Mouse (Mus musculus): ENCODE results near the gene Gpr18. TPM values are rescaled to one million over a fixed set of nuclear protein-coding genes. Genes with fewer than 3 reads are reported as not detected.

Gene Gpr18
- polyA plus RNA-seq, 1 experiment from 2014 or later, result 0.11 TPM

GRCm38 (mm10) chr14:121906992-121907681 lies 8.4 kb downstream of the Gpr18 start:
- Histone ChIP-seq H3K9ac (ENCODE audit: low read depth, low read length) (no peak overlapping the region), H3K27ac (replicated peaks; ENCODE audit: low read depth, low read length) (no peak overlapping the region), H3K4me3 (ENCODE audit: low read depth, low read length) (no peak overlapping the region), H3K36me3 (ENCODE audit: control insufficient read depth, insufficient read depth, low read length) (peaks cover 47% of the 10 kb centered on the region), H3K4me1 (ENCODE audit: control insufficient read depth, insufficient read depth, low read length) (no peaks in the 10 kb centered on the region), H3K27me3 (replicated peaks; ENCODE audit: control insufficient read depth, insufficient read depth, low read length) (no peaks in the 10 kb centered on the region), H3K4me2 (ENCODE audit: low read depth, low read length) (no peak overlapping the region), H3K9me3 (ENCODE audit: control insufficient read depth, low read length) (no peaks in the 10 kb centered on the region)
- ATAC-seq (ENCODE audit: low read depth) (no peak), DNase-seq (ENCODE audit: low spot score) (no peak)
- 83% methylated on average over 11 of the region's 11 CpGs for WGBS

- Histone ChIP-seq H3K4me2 (ENCODE audit: low read depth, low read length) (no peak overlapping the region), H3K4me3 (ENCODE audit: low read depth, low read length) (no peak overlapping the region), H3K36me3 (ENCODE audit: control insufficient read depth, insufficient read depth, low read length) (peaks cover 41% of the 10 kb centered on the region), H3K9me3 (ENCODE audit: control insufficient read depth, low read length) (no peaks in the 10 kb centered on the region), H3K27ac (replicated peaks; ENCODE audit: low read depth, low read length) (no peak overlapping the region), H3K4me1 (ENCODE audit: control insufficient read depth, insufficient read depth, low read length) (no peaks in the 10 kb centered on the region), H3K27me3 (replicated peaks; ENCODE audit: control insufficient read depth, insufficient read depth, low read length) (no peaks in the 10 kb centered on the region), H3K9ac (ENCODE audit: low read depth, low read length) (no peak overlapping the region)
- 80% methylated on average over 8 of the region's 8 CpGs for WGBS
- DNase-seq (ENCODE audit: low spot score) (no peak), ATAC-seq (ENCODE audit: low read depth) (no peak)
Measured at GRCm38 (mm10) chr14:121906341-121906991, 9.1 kb downstream of the Gpr18 start.

- Histone ChIP-seq H3K4me3 (ENCODE audit: low read depth, low read length) (no peak overlapping the region), H3K4me2 (ENCODE audit: low read depth, low read length) (no peak overlapping the region), H3K36me3 (ENCODE audit: control insufficient read depth, insufficient read depth, low read length) (peaks cover 27% of the 10 kb centered on the region), H3K9ac (ENCODE audit: low read depth, low read length) (no peak overlapping the region), H3K27ac (replicated peaks; ENCODE audit: low read depth, low read length) (no peak overlapping the region), H3K4me1 (ENCODE audit: control insufficient read depth, insufficient read depth, low read length) (no peaks in the 10 kb centered on the region), H3K9me3 (ENCODE audit: control insufficient read depth, low read length) (no peaks in the 10 kb centered on the region), H3K27me3 (replicated peaks; ENCODE audit: control insufficient read depth, insufficient read depth, low read length) (no peaks in the 10 kb centered on the region)
- WGBS, result 52% methylated on average over 3 of the region's 3 CpGs
- no peak for ATAC-seq (ENCODE audit: low read depth)
- DNase-seq (ENCODE audit: low spot score), result no peak
Measured at GRCm38 (mm10) chr14:121904754-121905153, 10.8 kb downstream of the Gpr18 start.

GRCm38 (mm10) chr14:121903381-121903876 lies 12.2 kb downstream of the Gpr18 start:
- no peak overlapping the region for H3K9ac ChIP-seq (ENCODE audit: low read depth, low read length)
- no peak for DNase-seq (ENCODE audit: low spot score)
- peaks cover 15% of the 10 kb centered on the region for H3K36me3 ChIP-seq (ENCODE audit: control insufficient read depth, insufficient read depth, low read length)
- no peaks in the 10 kb centered on the region for H3K4me1 ChIP-seq (ENCODE audit: control insufficient read depth, insufficient read depth, low read length)
- no peaks in the 10 kb centered on the region for H3K27me3 ChIP-seq (replicated peaks; ENCODE audit: control insufficient read depth, insufficient read depth, low read length)
- ATAC-seq (ENCODE audit: low read depth), result no peak
- H3K4me3 ChIP-seq (ENCODE audit: low read depth, low read length), result no peak overlapping the region
- WGBS, result 82% methylated on average over 7 of the region's 7 CpGs
- H3K4me2 ChIP-seq (ENCODE audit: low read depth, low read length), result no peak overlapping the region
- H3K9me3 ChIP-seq (ENCODE audit: control insufficient read depth, low read length), result no peaks in the 10 kb centered on the region
- no peak overlapping the region for H3K27ac ChIP-seq (replicated peaks; ENCODE audit: low read depth, low read length)

GRCm38 (mm10) chr14:121901511-121901910 lies 14.1 kb downstream of the Gpr18 start:
- no peak for ATAC-seq (ENCODE audit: low read depth)
- WGBS, result 92% methylated on average over 6 of the region's 6 CpGs
- H3K4me2 ChIP-seq (ENCODE audit: low read depth, low read length), result no peak overlapping the region

GRCm38 (mm10) chr14:121899071-121899470 lies 16.5 kb downstream of the Gpr18 start:
- DNase-seq (ENCODE audit: low spot score) (no peak), ATAC-seq (ENCODE audit: low read depth) (no peak; the same call in 1 of the 2 replicates)
- WGBS, result 65% methylated on average over 3 of the region's 3 CpGs
- H3K36me3 ChIP-seq (ENCODE audit: control insufficient read depth, insufficient read depth, low read length), result no peaks in the 10 kb centered on the region
- no peaks in the 10 kb centered on the region for H3K9me3 ChIP-seq (ENCODE audit: control insufficient read depth, low read length)
- no peaks in the 10 kb centered on the region for H3K4me1 ChIP-seq (ENCODE audit: control insufficient read depth, insufficient read depth, low read length)
- no peak overlapping the region for H3K4me2 ChIP-seq (ENCODE audit: low read depth, low read length)
- H3K27ac ChIP-seq (replicated peaks; ENCODE audit: low read depth, low read length), result no peak overlapping the region
- H3K9ac ChIP-seq (ENCODE audit: low read depth, low read length), result no peak overlapping the region
- no peak overlapping the region for H3K4me3 ChIP-seq (ENCODE audit: low read depth, low read length)
- H3K27me3 ChIP-seq (replicated peaks; ENCODE audit: control insufficient read depth, insufficient read depth, low read length), result no peaks in the 10 kb centered on the region

More at GRCm38 (mm10) chr14:121901511-121901910, 14.1 kb downstream of the Gpr18 start:
- H3K4me1 ChIP-seq (ENCODE audit: control insufficient read depth, insufficient read depth, low read length), result no peaks in the 10 kb centered on the region
- H3K4me3 ChIP-seq (ENCODE audit: low read depth, low read length), result no peak overlapping the region
- H3K27me3 ChIP-seq (replicated peaks; ENCODE audit: control insufficient read depth, insufficient read depth, low read length), result no peaks in the 10 kb centered on the region
- H3K9ac ChIP-seq (ENCODE audit: low read depth, low read length), result no peak overlapping the region
- no peaks in the 10 kb centered on the region for H3K9me3 ChIP-seq (ENCODE audit: control insufficient read depth, low read length)
- DNase-seq (ENCODE audit: low spot score), result no peak
- no peak overlapping the region for H3K27ac ChIP-seq (replicated peaks; ENCODE audit: low read depth, low read length)
- H3K36me3 ChIP-seq (ENCODE audit: control insufficient read depth, insufficient read depth, low read length), result peaks cover 10% of the 10 kb centered on the region; the same call in 1 of the 2 replicates

- DNase-seq (ENCODE audit: low spot score), result no peak
- ATAC-seq (ENCODE audit: low read depth), result no peak
- H3K9ac ChIP-seq (ENCODE audit: low read depth, low read length), result no peak overlapping the region
- H3K4me2 ChIP-seq (ENCODE audit: low read depth, low read length), result no peak overlapping the region
- no peaks in the 10 kb centered on the region for H3K27me3 ChIP-seq (replicated peaks; ENCODE audit: control insufficient read depth, insufficient read depth, low read length)
- H3K4me1 ChIP-seq (ENCODE audit: control insufficient read depth, insufficient read depth, low read length), result no peaks in the 10 kb centered on the region
- H3K27ac ChIP-seq (replicated peaks; ENCODE audit: low read depth, low read length), result no peak overlapping the region
- no peaks in the 10 kb centered on the region for H3K9me3 ChIP-seq (ENCODE audit: control insufficient read depth, low read length)
- WGBS, result 76% methylated on average over 11 of the region's 11 CpGs
- H3K4me3 ChIP-seq (ENCODE audit: low read depth, low read length), result no peak overlapping the region
- no peaks in the 10 kb centered on the region for H3K36me3 ChIP-seq (ENCODE audit: control insufficient read depth, insufficient read depth, low read length)
Measured at GRCm38 (mm10) chr14:121898509-121898908, 17.1 kb downstream of the Gpr18 start.

GRCm38 (mm10) chr14:121897773-121898172 lies 17.8 kb downstream of the Gpr18 start:
- DNase-seq (ENCODE audit: low spot score) (no peak), ATAC-seq (ENCODE audit: low read depth) (no peak)
- Histone ChIP-seq H3K4me3 (ENCODE audit: low read depth, low read length) (no peak overlapping the region), H3K4me2 (ENCODE audit: low read depth, low read length) (no peak overlapping the region), H3K9me3 (ENCODE audit: control insufficient read depth, low read length) (no peaks in the 10 kb centered on the region), H3K27me3 (replicated peaks; ENCODE audit: control insufficient read depth, insufficient read depth, low read length) (no peaks in the 10 kb centered on the region), H3K9ac (ENCODE audit: low read depth, low read length) (no peak overlapping the region), H3K4me1 (ENCODE audit: control insufficient read depth, insufficient read depth, low read length) (no peaks in the 10 kb centered on the region), H3K27ac (replicated peaks; ENCODE audit: low read depth, low read length) (no peak overlapping the region), H3K36me3 (ENCODE audit: control insufficient read depth, insufficient read depth, low read length) (no peaks in the 10 kb centered on the region)
- WGBS, result 83% methylated on average over 2 of the region's 2 CpGs
